Mouse (Mus musculus): ENCODE measurements around the gene Fgf14.
"Not testable (repeated sequence)": the region's sequence is repeated elsewhere in the genome, so short reads cannot be mapped to it uniquely, and the experiment has no call there.

Gene Fgf14

GRCm38 (mm10) chr14:124192815-124193142, 484.1 kb downstream of the Fgf14 start:
- DNase-seq (ENCODE audit: low read depth, low spot score) = no peak

GRCm38 (mm10) chr14:124191913-124192814, 484.8 kb downstream of the Fgf14 start:
- no peak for DNase-seq (ENCODE audit: low read depth, low spot score)

- no peak for DNase-seq (ENCODE audit: low read depth, low spot score)
Measured at GRCm38 (mm10) chr14:124180265-124180664, 496.7 kb downstream of the Fgf14 start.

- no peak for DNase-seq (ENCODE audit: low read depth, low spot score)
Measured at GRCm38 (mm10) chr14:124174111-124174510, 502.8 kb downstream of the Fgf14 start.

GRCm38 (mm10) chr14:124163618-124164185, 513.2 kb downstream of the Fgf14 start:
- DNase-seq (ENCODE audit: low read depth, low spot score) = no peak

- DNase-seq (ENCODE audit: low read depth, low spot score) = no peak
Measured at GRCm38 (mm10) chr14:124147378-124147777, 529.5 kb downstream of the Fgf14 start.

GRCm38 (mm10) chr14:124107205-124107873, 569.6 kb downstream of the Fgf14 start:
- DNase-seq (ENCODE audit: low read depth, low spot score) = no peak

GRCm38 (mm10) chr14:124083126-124083525, 593.8 kb downstream of the Fgf14 start:
- DNase-seq (ENCODE audit: low read depth, low spot score) = no peak

GRCm38 (mm10) chr14:124044016-124044415, 632.9 kb downstream of the Fgf14 start:
- DNase-seq (ENCODE audit: low read depth, low spot score) = no peak

- DNase-seq (ENCODE audit: low read depth, low spot score) = no peak
Measured at GRCm38 (mm10) chr14:124040651-124041050, 636.3 kb downstream of the Fgf14 start.

GRCm38 (mm10) chr14:124037434-124037833, 639.5 kb downstream of the Fgf14 start:
- DNase-seq (ENCODE audit: low read depth, low spot score) = no peak

GRCm38 (mm10) chr14:124036575-124037205, 640.2 kb downstream of the Fgf14 start:
- no peak for DNase-seq (ENCODE audit: low read depth, low spot score)

- DNase-seq (ENCODE audit: low read depth, low spot score) = not testable (repeated sequence)
Measured at GRCm38 (mm10) chr14:124033302-124033701, 643.6 kb downstream of the Fgf14 start.

- no peak for DNase-seq (ENCODE audit: low read depth, low spot score)
Measured at GRCm38 (mm10) chr14:124027886-124028670, 648.8 kb downstream of the Fgf14 start.

- DNase-seq (ENCODE audit: low read depth, low spot score) = peak; percentile 18
Measured at GRCm38 (mm10) chr14:123990591-123991195, 686.2 kb downstream of the Fgf14 start.

GRCm38 (mm10) chr14:123967996-123968395, 708.9 kb downstream of the Fgf14 start:
- DNase-seq (ENCODE audit: low read depth, low spot score) = no peak

GRCm38 (mm10) chr14:123966531-123966930, 710.4 kb downstream of the Fgf14 start:
- DNase-seq (ENCODE audit: low read depth, low spot score) = no peak
